Mouse (Mus musculus) MEL (cell line): ENCODE measurements at regions not wholly inside any gene's neighbourhood (a gene's known extent, or its start where the extent isn't known, plus 50 kb on each side); places are given as distances from the start of the nearest gene placed in this dataset.

Experiments
- CTCF ChIP-seq, 3 experiments: IDR thresholded peaks in 2 of 3; conservative IDR thresholded peaks in 1 of 3; 2 replicates each; pipeline ENCODE4 v1.5.1; 2011 to 2012; ENCODE audit warnings: low read length in 3 of 3, low read depth in 2 of 3, mild to moderate bottlenecking in 2 of 3, improper control_type of control experiment in 1 of 3, inconsistent platforms in 1 of 3, mixed read lengths in 1 of 3, moderate library complexity in 1 of 3; ENCODE audit not compliant: control insufficient read depth in 1 of 3, insufficient read depth in 1 of 3, poor library complexity in 1 of 3, severe bottlenecking in 1 of 3
- EP300 ChIP-seq, 2 experiments: IDR thresholded peaks; 2 replicates each; pipeline ENCODE4 v1.6.1; 2011; ENCODE audit warnings: improper control_type of control experiment in 2 of 2, low read length in 2 of 2, low read depth in 1 of 2, mild to moderate bottlenecking in 1 of 2
- JUND ChIP-seq: IDR thresholded peaks from 2 replicates; pipeline ENCODE4 v1.6.1; 2011; ENCODE audit warnings: low read depth, mild to moderate bottlenecking, improper control_type of control experiment, low read length
- MYB ChIP-seq: IDR thresholded peaks from 2 replicates; pipeline ENCODE4 v1.6.1; 2011; ENCODE audit warnings: mild to moderate bottlenecking, low read depth, low read length, improper control_type of control experiment
- POLR2A ChIP-seq, 2 experiments: IDR thresholded peaks; 2 replicates each; pipeline ENCODE4 v1.6.1; 2011 to 2012; ENCODE audit warnings: low read length in 2 of 2, mild to moderate bottlenecking in 2 of 2, control low read depth in 1 of 2, improper control_type of control experiment in 1 of 2, low read depth in 1 of 2, moderate library complexity in 1 of 2; ENCODE audit not compliant: control insufficient read depth in 1 of 2, insufficient read depth in 1 of 2, poor library complexity in 1 of 2
- ZMIZ1 ChIP-seq: IDR thresholded peaks from 2 replicates; pipeline ENCODE4 v1.6.1; 2012; ENCODE audit warnings: low read depth, mild to moderate bottlenecking, inconsistent platforms, low read length, improper control_type of control experiment, moderate library complexity

- no peak for TF ChIP-seq CTCF (IDR thresholded peaks at IDR 0.05 in 2 of 3, conservative IDR thresholded peaks at IDR 0.05 in 1 of 3; ENCODE audit: control insufficient read depth in 1 of 3, insufficient read depth in 1 of 3, low read depth in 2 of 3, low read length in 3 of 3, poor library complexity in 1 of 3, severe bottlenecking in 1 of 3)
- no peak for TF ChIP-seq ZMIZ1
- no peak for TF ChIP-seq MYB
- TF ChIP-seq EP300 (IDR thresholded peaks at IDR 0.05; ENCODE audit: low read depth in 1 of 2, low read length in 2 of 2): no peak
- TF ChIP-seq POLR2A (IDR thresholded peaks at IDR 0.05; ENCODE audit: control insufficient read depth in 1 of 2, insufficient read depth in 1 of 2, low read depth in 1 of 2, low read length in 2 of 2, poor library complexity in 1 of 2): no peak
- no peak for TF ChIP-seq JUND
Measured at GRCm38 (mm10) chr1:77732099-77732498, 217.2 kb upstream of the Epha4 start.
